Mouse (Mus musculus) embryonic fibroblast, embryonic 13.5 days (primary cell): ENCODE measurements around the gene Tbc1d1.

ENCODE experiments used
- CTCF ChIP-seq: IDR thresholded peaks from 2 replicates; pipeline ENCODE4 v1.5.1; 2011; ENCODE audit warnings: mild to moderate bottlenecking, control low read depth, low read length, moderate library complexity, borderline replicate concordance; ENCODE audit not compliant: insufficient read depth
- POLR2A ChIP-seq: IDR thresholded peaks from 2 replicates; pipeline ENCODE4 v1.6.1; 2011; ENCODE audit warnings: low read depth, mild to moderate bottlenecking, control low read depth, low read length, moderate library complexity

DNA sequence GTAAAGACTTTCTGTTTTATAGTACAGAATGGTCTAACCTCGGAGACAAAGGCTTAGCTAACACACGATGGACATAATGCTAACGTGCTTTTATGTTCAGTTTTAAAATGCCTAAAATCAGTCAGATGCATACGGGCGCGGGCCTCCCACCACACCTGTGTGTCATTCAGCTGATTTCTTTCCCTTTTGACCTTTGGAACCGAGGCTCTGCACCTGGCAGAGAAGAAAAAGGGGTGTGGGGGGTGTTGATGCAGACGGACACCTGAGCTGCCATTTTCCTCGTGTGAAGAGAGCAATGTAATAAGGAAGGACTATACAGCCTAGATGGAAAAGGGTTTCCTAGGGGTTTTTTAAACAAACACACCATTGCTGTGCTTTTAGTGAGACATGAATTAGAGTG is 76.8 kb downstream of the Tbc1d1 start:
- TF ChIP-seq CTCF, result no peak
- no peak for TF ChIP-seq POLR2A
